Mouse (Mus musculus) neural tube, embryonic 12.5 days (tissue): ENCODE measurements at regions not wholly inside any gene's neighbourhood (a gene's known extent, or its start where the extent isn't known, plus 50 kb on each side); places are given as distances from the start of the nearest gene placed in this dataset.

Source experiments
- ATAC-seq: fragments of 200-750 bp; cut with Nextera tagmentation; 2 replicates; pipeline ENCODE4 v1.8.0; 2017; ENCODE audit warnings: low read depth, mild to moderate bottlenecking, moderate TSS enrichment, moderate library complexity; ENCODE audit not compliant: low FRiP score
- H3K27ac ChIP-seq: fragments of 300-500 bp; sonication (generic); 2 replicates; pipeline ENCODE4 v1.5.1; 2016
- H3K27me3 ChIP-seq: fragments of 300-500 bp; sonication (generic); replicated peaks from 2 replicates; pipeline ENCODE4 v1.6.1; 2016; ENCODE audit warnings: mild to moderate bottlenecking
- H3K36me3 ChIP-seq: fragments of 300-500 bp; sonication (generic); 2 replicates; pipeline ENCODE4 v1.6.1; 2016; ENCODE audit warnings: mild to moderate bottlenecking
- H3K4me1 ChIP-seq: fragments of 300-500 bp; sonication (generic); 2 replicates; pipeline ENCODE4 v1.6.1; 2016
- H3K4me2 ChIP-seq: fragments of 300-500 bp; sonication (generic); replicated peaks from 2 replicates; pipeline ENCODE4 v1.6.1; 2016; ENCODE audit warnings: mild to moderate bottlenecking
- H3K4me3 ChIP-seq: fragments of 300-500 bp; sonication (generic); 2 replicates; pipeline ENCODE4 v1.5.1; 2016
- H3K9ac ChIP-seq: fragments of 300-500 bp; sonication (generic); 2 replicates; pipeline ENCODE4 v1.6.1; 2016; ENCODE audit warnings: mild to moderate bottlenecking
- H3K9me3 ChIP-seq: fragments of 300-500 bp; sonication (generic); 2 replicates; pipeline ENCODE4 v1.6.1; 2016; ENCODE audit warnings: mild to moderate bottlenecking
- WGBS: fragments of 180-500 bp; shearing (Covaris S2); methylation state at CpG from one replicate; pipeline ENCODE4 v1.1.7; 2016; 5-methylcytosine and 5-hydroxymethylcytosine counted together

DNA sequence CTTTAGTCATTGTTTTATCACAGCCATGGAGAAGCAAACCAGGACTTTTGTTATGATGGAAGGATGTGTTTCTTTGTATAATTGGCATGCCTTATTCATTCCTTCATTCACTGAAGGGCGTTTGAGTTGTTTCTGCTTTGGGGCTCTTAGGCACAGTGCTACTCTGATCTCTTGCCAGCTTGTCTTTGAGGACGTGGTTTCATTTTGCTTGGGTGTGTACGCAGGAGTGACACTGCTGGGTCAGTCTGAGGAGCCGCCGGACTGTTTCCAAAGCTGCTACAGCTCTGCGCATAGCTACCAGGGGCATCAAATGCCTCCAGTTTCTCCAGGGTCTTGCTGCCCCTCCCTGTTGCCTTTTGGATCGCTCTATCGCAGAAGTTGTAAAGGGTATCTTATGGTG is 141.9 kb downstream of the 1500009L16Rik start:
- no peaks in the 10 kb centered on the region for H3K4me1 ChIP-seq
- H3K27ac ChIP-seq: no peak overlapping the region
- no peaks in the 10 kb centered on the region for H3K27me3 ChIP-seq
- H3K4me2 ChIP-seq: no peak overlapping the region
- ATAC-seq: no peak
- no peaks in the 10 kb centered on the region for H3K36me3 ChIP-seq
- H3K9ac ChIP-seq: no peak overlapping the region
- H3K9me3 ChIP-seq: no peaks in the 10 kb centered on the region
- WGBS: 91% methylated on average over 8 of the region's 8 CpGs
- no peak overlapping the region for H3K4me3 ChIP-seq

DNA sequence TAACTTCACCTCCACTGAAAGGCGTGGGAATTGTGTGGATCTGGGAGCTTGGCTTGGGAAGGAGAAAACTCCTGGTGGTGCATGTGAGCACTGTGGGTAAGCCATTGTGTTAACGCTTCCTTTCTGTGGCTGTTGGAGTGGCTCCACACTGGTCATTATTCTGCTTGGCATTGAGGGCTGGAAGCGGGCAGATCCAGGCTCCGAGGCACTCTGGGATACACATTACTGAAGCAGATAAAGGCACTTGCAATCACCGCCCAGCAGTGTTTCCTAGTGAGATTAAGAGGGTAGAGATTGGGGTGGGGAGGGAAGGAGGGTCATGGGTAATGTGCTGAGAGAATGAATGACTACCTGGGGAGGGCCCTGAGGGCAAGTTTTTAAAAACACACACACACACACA is 143.3 kb downstream of the 1500009L16Rik start:
- 68% methylated on average over 5 of the region's 5 CpGs for WGBS

GRCm38 (mm10) chr10:83871736-83872400 is 149.2 kb downstream of the 1500009L16Rik start:
- ATAC-seq: no peak
- Histone ChIP-seq H3K4me2 (no peak overlapping the region), H3K27me3 (no peaks in the 10 kb centered on the region), H3K27ac (no peak overlapping the region), H3K9ac (no peak overlapping the region), H3K4me3 (no peak overlapping the region), H3K9me3 (no peaks in the 10 kb centered on the region), H3K4me1 (no peaks in the 10 kb centered on the region), H3K36me3 (no peaks in the 10 kb centered on the region)
- WGBS: 57% methylated on average over 4 of the region's 4 CpGs

More for the DNA sequence above, 143.3 kb downstream of the 1500009L16Rik start:
- no peak overlapping the region for H3K4me2 ChIP-seq
- no peak overlapping the region for H3K4me3 ChIP-seq
- no peaks in the 10 kb centered on the region for H3K27me3 ChIP-seq
- no peak overlapping the region for H3K27ac ChIP-seq
- no peak for ATAC-seq
- H3K9me3 ChIP-seq: no peaks in the 10 kb centered on the region
- H3K4me1 ChIP-seq: no peaks in the 10 kb centered on the region
- no peak overlapping the region for H3K9ac ChIP-seq
- no peaks in the 10 kb centered on the region for H3K36me3 ChIP-seq

- ATAC-seq: no peak
- Histone ChIP-seq H3K4me3 (no peak overlapping the region), H3K9me3 (no peaks in the 10 kb centered on the region), H3K27me3 (no peaks in the 10 kb centered on the region), H3K4me2 (no peak overlapping the region), H3K4me1 (no peaks in the 10 kb centered on the region), H3K36me3 (no peaks in the 10 kb centered on the region), H3K9ac (no peak overlapping the region), H3K27ac (no peak overlapping the region)
- WGBS: 91% methylated on average over 2 of the region's 2 CpGs
Observed at GRCm38 (mm10) chr10:83878745-83879144, 156.1 kb downstream of the 1500009L16Rik start.

DNA sequence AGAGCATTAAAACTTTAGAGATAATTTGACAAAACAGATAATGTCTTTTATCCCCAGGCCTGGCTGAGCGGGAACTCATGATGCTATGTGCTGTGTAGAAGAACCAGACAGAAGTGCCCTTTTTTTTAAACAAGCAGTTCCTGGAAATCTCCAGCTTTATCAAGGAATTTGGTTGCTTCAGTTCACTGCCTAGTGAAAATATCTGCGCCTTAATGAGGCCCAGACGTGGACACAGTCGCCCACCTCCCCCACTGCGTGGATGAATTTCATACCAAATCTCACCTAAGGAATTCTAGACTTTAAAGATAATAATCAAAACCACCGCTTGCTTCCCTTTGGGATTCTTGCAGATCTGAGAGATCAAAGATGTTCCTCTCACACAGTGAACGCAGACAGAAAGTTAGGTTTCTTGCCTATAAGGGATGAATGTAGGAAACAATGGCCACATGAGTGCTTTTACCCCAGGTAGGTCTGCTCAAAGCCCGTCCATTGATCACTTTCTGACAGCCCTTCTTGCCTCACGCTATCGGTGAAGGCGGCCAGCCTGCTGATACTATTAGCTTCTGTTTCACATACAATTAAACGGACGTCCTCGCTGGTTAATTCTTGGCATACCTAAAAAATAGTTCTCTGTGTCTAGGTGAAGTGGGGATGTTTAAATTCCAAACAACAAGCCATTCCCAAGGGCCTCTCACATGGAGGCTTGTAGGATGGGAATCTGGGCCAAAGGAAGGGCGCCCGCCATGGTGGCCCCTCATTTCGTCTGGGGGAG is 159.6 kb downstream of the 1500009L16Rik start:
- 72% methylated on average over 17 of the region's 17 CpGs for WGBS
- no peak overlapping the region for H3K4me3 ChIP-seq
- no peaks in the 10 kb centered on the region for H3K4me1 ChIP-seq
- ATAC-seq: no peak
- no peak overlapping the region for H3K27ac ChIP-seq
- H3K9ac ChIP-seq: no peak overlapping the region
- H3K9me3 ChIP-seq: no peaks in the 10 kb centered on the region
- no peaks in the 10 kb centered on the region for H3K27me3 ChIP-seq
- H3K36me3 ChIP-seq: no peaks in the 10 kb centered on the region
- no peak overlapping the region for H3K4me2 ChIP-seq

DNA sequence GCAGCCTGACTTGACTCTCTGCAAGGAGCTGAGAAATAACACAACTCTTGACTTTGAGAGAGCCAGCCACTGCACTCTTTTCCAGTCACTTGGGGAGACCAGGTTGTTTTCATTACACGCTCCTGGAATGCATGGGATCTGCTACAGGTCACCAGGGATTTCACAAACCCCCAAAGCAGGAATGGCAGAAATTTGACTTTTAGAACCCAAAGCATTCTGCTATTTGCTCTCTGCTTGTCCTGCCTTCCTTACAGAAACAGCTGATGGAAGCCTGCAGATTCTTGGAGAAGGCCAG is 160.2 kb downstream of the 1500009L16Rik start:
- no peaks in the 10 kb centered on the region for H3K36me3 ChIP-seq

GRCm38 (mm10) chr10:83884553-83884952 is 161.9 kb downstream of the 1500009L16Rik start:
- Histone ChIP-seq H3K4me1 (no peaks in the 10 kb centered on the region), H3K4me2 (no peak overlapping the region), H3K9ac (no peak overlapping the region), H3K4me3 (no peak overlapping the region), H3K27ac (no peak overlapping the region), H3K36me3 (no peaks in the 10 kb centered on the region), H3K9me3 (no peaks in the 10 kb centered on the region), H3K27me3 (no peaks in the 10 kb centered on the region)
- 91% methylated on average over 2 of the region's 2 CpGs for WGBS
- no peak for ATAC-seq

More for the DNA sequence above, 160.2 kb downstream of the 1500009L16Rik start:
- no peak overlapping the region for H3K27ac ChIP-seq
- no peaks in the 10 kb centered on the region for H3K9me3 ChIP-seq
- H3K4me1 ChIP-seq: no peaks in the 10 kb centered on the region
- H3K4me3 ChIP-seq: no peak overlapping the region
- no peak for ATAC-seq
- 67% methylated on average over 1 of the region's 1 CpGs for WGBS
- H3K9ac ChIP-seq: no peak overlapping the region
- H3K27me3 ChIP-seq: no peaks in the 10 kb centered on the region
- no peak overlapping the region for H3K4me2 ChIP-seq

DNA sequence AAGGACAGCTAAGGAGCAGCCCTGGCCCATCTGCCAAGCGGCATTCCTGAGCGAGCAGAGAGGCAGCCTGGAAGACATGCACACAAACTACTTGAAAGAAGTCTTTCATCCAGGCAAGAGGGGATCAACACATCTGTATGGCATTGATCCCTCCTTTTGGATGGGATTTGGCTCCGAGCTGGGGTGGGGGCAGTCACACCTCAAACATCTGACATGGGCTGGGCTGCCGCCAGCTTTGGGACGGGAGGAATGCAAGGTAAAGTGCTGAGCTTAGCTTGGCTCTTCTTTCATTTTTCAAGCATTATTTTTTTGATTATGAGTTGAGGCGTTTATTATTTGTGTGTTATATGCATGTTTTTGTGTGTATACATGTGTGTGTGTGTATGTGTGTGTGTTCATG is 165.9 kb downstream of the 1500009L16Rik start:
- Histone ChIP-seq H3K4me1 (no peaks in the 10 kb centered on the region), H3K4me3 (no peak overlapping the region), H3K27ac (no peak overlapping the region), H3K36me3 (no peaks in the 10 kb centered on the region), H3K4me2 (no peak overlapping the region), H3K27me3 (no peaks in the 10 kb centered on the region), H3K9me3 (no peaks in the 10 kb centered on the region), H3K9ac (no peak overlapping the region)
- ATAC-seq: no peak
- WGBS: 89% methylated on average over 6 of the region's 6 CpGs

GRCm38 (mm10) chr10:83895741-83896150 is 173.1 kb downstream of the 1500009L16Rik start:
- WGBS: 86% methylated on average over 3 of the region's 3 CpGs
- Histone ChIP-seq H3K4me2 (no peak overlapping the region), H3K27ac (no peak overlapping the region), H3K9ac (no peak overlapping the region), H3K36me3 (no peaks in the 10 kb centered on the region), H3K4me3 (no peak overlapping the region), H3K9me3 (no peaks in the 10 kb centered on the region), H3K27me3 (no peaks in the 10 kb centered on the region), H3K4me1 (no peaks in the 10 kb centered on the region)
- no peak for ATAC-seq

- Histone ChIP-seq H3K4me3 (no peak overlapping the region), H3K4me2 (no peak overlapping the region), H3K4me1 (no peaks in the 10 kb centered on the region), H3K9ac (no peak overlapping the region), H3K9me3 (no peaks in the 10 kb centered on the region), H3K27me3 (no peaks in the 10 kb centered on the region), H3K27ac (no peak overlapping the region), H3K36me3 (no peaks in the 10 kb centered on the region)
- no peak for ATAC-seq
- WGBS: 88% methylated on average over 5 of the region's 5 CpGs
Observed at GRCm38 (mm10) chr10:83896160-83896559, 173.5 kb downstream of the 1500009L16Rik start.

DNA sequence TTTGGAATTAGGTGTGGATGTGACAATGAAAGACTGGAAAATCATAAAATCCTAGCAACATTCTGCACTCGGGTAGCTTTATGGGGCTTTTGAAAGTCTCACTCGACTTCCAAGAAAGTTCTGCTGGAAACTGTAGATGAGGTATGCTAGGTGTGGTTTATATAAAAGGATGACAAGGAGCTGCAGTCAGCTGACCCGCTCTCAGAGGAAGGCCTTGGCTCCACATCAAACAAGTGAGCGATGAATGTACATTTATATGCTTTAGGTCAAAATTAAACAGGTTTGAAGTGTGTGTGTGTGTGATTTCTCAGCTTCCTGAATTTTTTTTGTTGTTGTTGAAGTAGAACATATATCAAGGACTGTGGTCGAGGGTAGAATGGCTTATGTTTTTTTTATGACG is 174.9 kb downstream of the 1500009L16Rik start:
- no peak overlapping the region for H3K9ac ChIP-seq
- no peaks in the 10 kb centered on the region for H3K36me3 ChIP-seq
- no peaks in the 10 kb centered on the region for H3K27me3 ChIP-seq
- no peak overlapping the region for H3K27ac ChIP-seq
- H3K4me3 ChIP-seq: no peak overlapping the region
- WGBS: 86% methylated on average over 6 of the region's 6 CpGs
- no peak overlapping the region for H3K4me2 ChIP-seq
- ATAC-seq: no peak
- no peaks in the 10 kb centered on the region for H3K9me3 ChIP-seq
- no peaks in the 10 kb centered on the region for H3K4me1 ChIP-seq

DNA sequence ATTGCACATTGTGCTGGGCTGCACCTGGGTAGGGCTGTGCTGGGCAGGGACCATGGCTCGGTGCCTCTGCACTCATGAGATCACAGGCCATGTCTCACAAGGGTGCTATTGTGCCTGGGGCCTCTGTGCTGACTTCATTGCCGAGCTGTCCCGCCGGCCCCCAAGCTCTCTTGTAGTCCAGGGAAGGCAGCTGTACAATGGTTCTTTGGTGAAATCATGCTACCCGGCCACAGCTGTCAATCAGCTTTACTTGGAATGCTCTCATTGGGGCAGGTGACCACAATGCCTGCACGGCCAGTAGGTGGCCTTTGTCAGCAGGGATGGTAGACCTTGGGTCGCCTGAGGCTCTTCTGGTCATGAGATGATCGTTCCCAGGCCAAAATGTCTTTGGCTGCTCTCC is 184.1 kb downstream of the 1500009L16Rik start:
- WGBS: 72% methylated on average over 8 of the region's 8 CpGs
- Histone ChIP-seq H3K4me3 (no peak overlapping the region), H3K36me3 (no peaks in the 10 kb centered on the region), H3K9me3 (no peaks in the 10 kb centered on the region), H3K9ac (no peak overlapping the region), H3K4me2 (no peak overlapping the region), H3K27ac (no peak overlapping the region), H3K27me3 (no peaks in the 10 kb centered on the region), H3K4me1 (no peaks in the 10 kb centered on the region)
- ATAC-seq: no peak
